Mouse (Mus musculus) heart, embryonic 16.5 days (tissue): ENCODE measurements around the gene F5. TPM values are rescaled to one million over a fixed set of nuclear protein-coding genes. Genes with fewer than 3 reads are reported as not detected.

Experiments used
- ATAC-seq: fragments of 200-750 bp; cut with Nextera tagmentation; replicated peaks from 2 replicates; pipeline ENCODE4 v1.8.0; 2017; ENCODE audit warnings: moderate number of reproducible peaks; ENCODE audit not compliant: insufficient read depth, low FRiP score; ENCODE audit errors: extremely low read depth
- H3K27ac ChIP-seq: fragments of 300-500 bp; sonication (generic); 2 replicates; pipeline ENCODE4 v1.5.1; 2014; ENCODE audit warnings: mild to moderate bottlenecking, low read length, control low read depth, moderate library complexity
- H3K27me3 ChIP-seq: fragments of 300-500 bp; sonication (generic); 2 replicates; pipeline ENCODE4 v1.6.1; 2014; ENCODE audit warnings: low read length, mixed read lengths; ENCODE audit not compliant: control insufficient read depth, insufficient read depth
- H3K36me3 ChIP-seq: fragments of 300-500 bp; sonication (generic); 2 replicates; pipeline ENCODE4 v1.6.1; 2014; ENCODE audit not compliant: control insufficient read depth, insufficient read depth
- H3K4me1 ChIP-seq: fragments of 300-500 bp; sonication (generic); 2 replicates; pipeline ENCODE4 v1.6.1; 2014; ENCODE audit warnings: low read length, mixed read lengths; ENCODE audit not compliant: control insufficient read depth, insufficient read depth
- H3K4me2 ChIP-seq: fragments of 300-500 bp; sonication (generic); 2 replicates; pipeline ENCODE4 v1.6.1; 2014; ENCODE audit warnings: low read depth, mild to moderate bottlenecking, control low read depth, low read length
- H3K4me3 ChIP-seq: fragments of 300-500 bp; sonication (generic); 2 replicates; pipeline ENCODE4 v1.5.1; 2014; ENCODE audit warnings: mild to moderate bottlenecking, control low read depth, low read length
- H3K9ac ChIP-seq: fragments of 300-500 bp; sonication (generic); 2 replicates; pipeline ENCODE4 v1.6.1; 2014; ENCODE audit warnings: low read length, control low read depth
- H3K9me3 ChIP-seq: fragments of 300-500 bp; sonication (generic); replicated peaks from 2 replicates; pipeline ENCODE4 v1.6.1; 2016; ENCODE audit warnings: low read length; ENCODE audit not compliant: control insufficient read depth
- WGBS: fragments of 180-500 bp; shearing (Covaris S2); extraction: QIAGEN DNeasy Blood & Tissue Kit; methylation state at CpG from one replicate; pipeline ENCODE4 v1.1.7; 2014; 5-methylcytosine and 5-hydroxymethylcytosine counted together
- polyA plus RNA-seq: library from polyadenylated mRNA; unstranded; fragments of >200 nt; fragmentation: Nextera tagmentation; extraction: Ambion mirVana; gene quantifications from 2 replicates; pipeline ENCODE4 v1.2.1, GENCODE M21; 2015

The F5 gene
- polyA plus RNA-seq, 1 experiment from 2014 or later, result 0.21 TPM

DNA sequence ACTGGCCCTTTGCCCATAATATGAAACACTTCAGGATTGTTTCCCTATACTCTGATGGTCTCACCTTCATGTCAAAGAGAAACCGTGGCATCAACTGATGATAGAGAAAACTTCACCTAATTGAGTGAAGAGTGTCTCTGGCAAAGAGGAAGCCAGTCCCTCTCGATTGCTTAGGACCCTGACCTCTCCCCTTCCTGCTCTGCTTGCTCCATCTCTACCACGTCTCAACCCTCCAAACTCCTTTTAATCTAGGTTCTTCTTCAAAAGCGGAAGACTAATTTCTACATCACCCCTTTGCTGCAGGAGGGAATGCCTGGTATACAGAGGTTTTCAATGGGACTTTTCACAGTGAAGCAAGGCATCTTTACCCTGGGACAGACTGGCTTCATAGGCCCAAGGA, 21.5 kb downstream of the F5 start:
- Histone ChIP-seq H3K4me3 (no peak overlapping the region), H3K4me2 (no peak overlapping the region), H3K36me3 (no peaks in the 10 kb centered on the region), H3K27me3 (no peaks in the 10 kb centered on the region), H3K9me3 (no peaks in the 10 kb centered on the region), H3K4me1 (no peaks in the 10 kb centered on the region), H3K27ac (no peak overlapping the region), H3K9ac (no peak overlapping the region)
- no peak for ATAC-seq
- 68% methylated on average over 4 of the region's 4 CpGs for WGBS

DNA sequence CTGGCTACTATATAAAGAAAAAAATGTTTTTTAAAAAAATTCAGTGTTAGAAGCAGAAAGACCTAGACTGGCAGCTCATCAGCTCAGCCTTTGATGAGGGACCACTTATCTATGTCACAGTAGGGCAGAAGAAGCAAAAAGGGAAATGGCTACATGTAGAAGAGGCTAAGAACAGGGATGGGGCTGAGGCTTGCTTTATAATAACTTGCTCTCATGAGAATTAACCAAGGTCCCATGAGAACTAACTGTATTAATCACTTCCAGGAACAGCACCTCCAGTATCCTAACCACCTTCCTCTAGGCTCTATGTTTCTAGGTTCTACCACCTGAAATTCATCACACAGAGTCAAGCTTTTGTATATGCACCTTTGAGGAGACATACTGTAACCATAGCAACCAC, 25.2 kb downstream of the F5 start:
- no peak overlapping the region for H3K27ac ChIP-seq
- no peaks in the 10 kb centered on the region for H3K4me1 ChIP-seq
- ATAC-seq, result no peak
- no peak overlapping the region for H3K9ac ChIP-seq
- H3K27me3 ChIP-seq, result no peaks in the 10 kb centered on the region
- H3K36me3 ChIP-seq, result no peaks in the 10 kb centered on the region
- no peaks in the 10 kb centered on the region for H3K9me3 ChIP-seq
- H3K4me2 ChIP-seq, result no peak overlapping the region
- H3K4me3 ChIP-seq, result no peak overlapping the region

DNA sequence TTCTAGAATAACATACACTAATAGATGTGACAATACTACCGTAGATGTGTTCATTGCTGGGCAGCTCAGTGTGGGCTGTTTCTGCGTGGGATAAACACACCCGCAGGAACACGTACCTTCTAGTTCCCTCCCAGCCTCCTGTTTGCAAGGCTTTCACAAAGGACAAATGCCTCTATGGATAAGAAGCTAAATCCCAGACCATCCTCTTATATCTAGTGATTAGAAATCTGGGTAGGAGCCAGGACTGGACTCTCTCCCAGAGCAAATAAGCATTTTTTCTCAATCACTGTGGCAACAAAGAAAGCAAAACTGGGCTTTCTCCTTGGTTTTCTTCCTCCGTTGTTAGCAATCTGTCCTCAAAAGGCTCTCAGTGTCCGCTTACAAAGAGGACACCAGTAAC, 26.8 kb downstream of the F5 start:
- Histone ChIP-seq H3K27me3 (no peaks in the 10 kb centered on the region), H3K4me3 (no peak overlapping the region), H3K36me3 (no peaks in the 10 kb centered on the region), H3K4me2 (no peak overlapping the region), H3K9me3 (no peaks in the 10 kb centered on the region), H3K27ac (no peak overlapping the region; the same call in 1 of the 2 replicates), H3K4me1 (no peaks in the 10 kb centered on the region), H3K9ac (no peak overlapping the region)
- ATAC-seq, result no peak
- 55% methylated on average over 6 of the region's 6 CpGs for WGBS

DNA sequence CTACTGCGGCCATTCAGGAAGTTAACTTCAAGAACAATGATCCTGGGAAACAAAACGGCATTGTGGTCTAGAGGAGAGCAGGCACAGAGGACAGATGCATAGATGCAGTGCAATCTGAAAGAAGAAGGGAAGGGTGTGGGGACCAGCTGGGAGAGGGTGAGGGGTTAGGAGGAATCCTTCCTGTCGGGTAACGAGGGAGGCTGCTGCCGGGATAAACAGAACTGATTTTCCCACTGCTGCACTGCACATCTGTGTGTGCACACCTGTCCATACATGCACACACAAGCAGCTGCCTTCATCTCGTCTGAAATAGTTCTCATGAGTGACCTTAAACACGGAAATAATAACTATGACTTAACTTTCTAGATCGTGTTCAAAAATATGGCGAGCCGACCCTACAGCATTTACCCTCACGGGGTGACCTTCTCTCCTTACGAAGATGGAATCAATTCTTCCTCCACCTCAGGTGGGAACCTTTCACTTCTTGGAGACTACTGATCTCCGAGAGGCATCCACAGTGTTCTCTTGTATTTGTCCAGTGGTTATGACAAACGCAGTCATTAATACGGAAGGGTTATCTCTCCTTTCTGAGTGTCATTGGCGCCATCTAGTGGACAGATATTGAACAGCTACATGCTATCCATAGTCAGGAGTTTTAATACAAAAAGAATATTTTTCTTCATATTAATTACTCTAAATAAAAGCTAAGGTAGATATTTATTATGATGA, 32.7 kb downstream of the F5 start:
- no peak for ATAC-seq
- no peaks in the 10 kb centered on the region for H3K4me1 ChIP-seq
- H3K9ac ChIP-seq, result no peak overlapping the region

DNA sequence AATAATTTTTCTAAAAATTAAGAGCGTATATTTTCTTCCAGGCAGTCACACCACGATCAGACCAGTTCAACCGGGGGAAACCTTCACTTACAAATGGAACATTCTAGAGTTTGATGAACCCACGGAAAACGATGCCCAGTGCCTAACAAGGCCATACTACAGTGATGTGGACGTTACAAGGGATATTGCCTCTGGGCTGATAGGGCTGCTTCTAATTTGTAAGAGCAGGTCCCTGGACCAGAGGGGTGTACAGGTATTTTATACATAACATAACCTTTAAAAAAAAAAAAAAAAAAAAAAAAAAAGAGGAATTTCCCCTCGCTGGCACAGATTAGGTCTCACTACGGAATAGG, 33.2 kb downstream of the F5 start:
- no peak overlapping the region for H3K9ac ChIP-seq
- H3K4me2 ChIP-seq, result no peak overlapping the region
- 35% methylated on average over 8 of the region's 8 CpGs for WGBS
- H3K27ac ChIP-seq, result no peak overlapping the region
- no peaks in the 10 kb centered on the region for H3K36me3 ChIP-seq
- H3K4me1 ChIP-seq, result no peaks in the 10 kb centered on the region
- H3K4me3 ChIP-seq, result no peak overlapping the region
- H3K9me3 ChIP-seq, result no peaks in the 10 kb centered on the region; the same call in 1 of the 2 replicates
- no peaks in the 10 kb centered on the region for H3K27me3 ChIP-seq
- no peak for ATAC-seq

More for the DNA sequence above, 32.7 kb downstream of the F5 start:
- H3K9me3 ChIP-seq, result no peaks in the 10 kb centered on the region; the same call in 1 of the 2 replicates
- 45% methylated on average over 16 of the region's 16 CpGs for whole genome bisulfite sequencing
- H3K27me3 ChIP-seq, result no peaks in the 10 kb centered on the region
- H3K4me2 ChIP-seq, result peak overlapping the region; percentile 49
- no peak overlapping the region for H3K27ac ChIP-seq
- no peaks in the 10 kb centered on the region for H3K36me3 ChIP-seq
- peak overlapping the region; percentile 21 for H3K4me3 ChIP-seq

DNA sequence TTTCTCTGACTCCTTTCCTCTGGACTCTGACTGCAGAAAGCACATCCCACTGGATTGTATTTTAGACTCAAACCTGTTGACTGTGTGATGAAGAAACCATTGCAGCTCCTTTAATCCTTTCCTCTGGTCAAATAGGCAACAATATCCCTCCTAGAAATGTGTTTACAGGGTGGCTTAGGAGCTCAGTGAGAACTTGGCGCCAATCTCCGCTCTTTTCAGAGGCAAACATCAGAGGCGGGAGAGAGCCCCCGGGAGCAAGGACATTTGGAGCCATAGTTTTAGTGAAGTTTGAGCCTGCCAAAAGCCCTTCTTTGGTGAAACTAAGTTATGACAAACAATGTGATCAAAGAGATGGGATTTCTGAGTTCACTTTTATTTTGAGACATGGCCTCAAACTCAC, 33.7 kb downstream of the F5 start:
- Histone ChIP-seq H3K4me2 (no peak overlapping the region), H3K9ac (no peak overlapping the region), H3K4me3 (no peak overlapping the region), H3K36me3 (no peaks in the 10 kb centered on the region), H3K27me3 (no peaks in the 10 kb centered on the region), H3K27ac (no peak overlapping the region), H3K9me3 (no peaks in the 10 kb centered on the region; the same call in 1 of the 2 replicates), H3K4me1 (no peaks in the 10 kb centered on the region)
- 72% methylated on average over 4 of the region's 4 CpGs for WGBS
- ATAC-seq, result no peak

DNA sequence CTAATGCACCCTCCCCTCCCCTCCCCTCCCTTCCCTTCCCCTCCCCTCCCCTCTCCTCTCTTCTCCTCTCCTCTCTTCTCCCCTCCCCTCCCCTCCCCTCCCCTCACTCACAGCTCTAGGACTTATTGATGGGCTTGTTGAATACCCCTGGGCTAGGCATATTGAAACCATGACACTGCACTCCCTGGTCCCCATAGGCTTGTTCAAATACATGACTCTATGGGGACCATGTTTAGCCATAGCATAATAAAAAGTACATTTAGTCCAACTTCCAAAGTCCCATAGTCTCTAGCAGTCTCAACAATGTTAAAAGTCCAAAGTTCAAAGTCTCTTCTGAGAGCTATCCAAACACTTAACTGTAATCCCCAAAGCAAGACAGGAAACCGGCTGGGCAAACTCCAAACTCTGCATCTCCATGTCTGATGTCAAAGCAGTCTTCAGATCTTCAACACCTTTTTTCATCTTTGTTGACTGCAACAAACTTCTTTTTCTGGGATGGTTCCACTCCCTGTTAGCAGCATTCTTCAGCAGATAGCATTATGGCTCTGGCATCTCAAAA, 35.4 kb downstream of the F5 start:
- H3K9me3 ChIP-seq, result no peaks in the 10 kb centered on the region; the same call in 1 of the 2 replicates
- H3K27ac ChIP-seq, result no peak overlapping the region
- H3K4me3 ChIP-seq, result no peak overlapping the region
- no peak for ATAC-seq
- no peaks in the 10 kb centered on the region for H3K36me3 ChIP-seq
- 71% methylated on average over 1 of the region's 1 CpGs for WGBS
- no peaks in the 10 kb centered on the region for H3K4me1 ChIP-seq
- H3K27me3 ChIP-seq, result no peaks in the 10 kb centered on the region
- no peak overlapping the region for H3K4me2 ChIP-seq
- no peak overlapping the region for H3K9ac ChIP-seq

DNA sequence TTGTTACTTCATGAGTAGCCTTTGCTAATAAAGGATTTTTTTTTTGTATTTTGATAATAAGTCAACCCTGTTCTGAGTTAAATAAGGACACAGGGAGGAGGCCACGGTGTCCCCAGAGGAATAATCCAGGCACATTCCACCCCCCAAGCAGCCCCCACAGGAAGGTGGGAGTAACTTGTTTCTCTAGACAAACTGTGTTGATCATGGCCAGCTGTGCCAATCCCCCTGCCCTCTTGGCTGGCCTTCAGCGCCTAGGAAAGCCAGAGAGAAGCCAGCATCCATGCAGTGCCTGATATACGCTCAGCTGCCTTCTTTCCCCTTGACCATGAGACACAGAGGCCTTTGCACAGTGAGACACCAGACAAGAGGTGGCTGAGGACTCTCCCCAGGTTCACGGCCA, 47.9 kb downstream of the F5 start:
- ATAC-seq, result no peak
- 83% methylated on average over 4 of the region's 4 CpGs for WGBS

DNA sequence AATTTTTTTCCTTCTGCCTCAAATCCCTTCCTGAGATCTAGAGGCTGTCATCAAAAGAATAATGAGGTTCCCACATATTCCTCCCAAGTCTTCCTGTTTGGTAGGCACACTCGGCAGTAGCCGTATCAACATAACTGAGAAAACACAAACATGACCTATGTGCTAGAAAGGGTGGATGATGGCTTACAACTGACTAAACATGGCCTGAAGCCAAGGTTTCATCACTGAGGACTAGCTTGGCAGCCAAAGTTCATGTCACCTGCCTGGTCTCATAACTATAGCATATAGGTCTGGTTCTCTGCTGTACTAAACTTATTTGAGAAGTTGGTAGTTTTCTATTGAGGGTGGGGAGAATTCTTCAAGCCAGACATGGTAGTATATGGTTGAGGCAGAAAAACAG, 56.8 kb downstream of the F5 start:
- no peaks in the 10 kb centered on the region for H3K27me3 ChIP-seq
- no peak overlapping the region for H3K4me2 ChIP-seq
- H3K9me3 ChIP-seq, result no peaks in the 10 kb centered on the region
- H3K4me1 ChIP-seq, result no peaks in the 10 kb centered on the region
- H3K9ac ChIP-seq, result no peak overlapping the region
- WGBS, result 63% methylated on average over 2 of the region's 2 CpGs
- no peak overlapping the region for H3K27ac ChIP-seq
- H3K4me3 ChIP-seq, result no peak overlapping the region
- no peaks in the 10 kb centered on the region for H3K36me3 ChIP-seq
- no peak for ATAC-seq

More for the DNA sequence above, 47.9 kb downstream of the F5 start:
- Histone ChIP-seq H3K4me1 (no peaks in the 10 kb centered on the region), H3K27me3 (no peaks in the 10 kb centered on the region), H3K27ac (no peak overlapping the region), H3K4me3 (no peak overlapping the region), H3K36me3 (no peaks in the 10 kb centered on the region), H3K4me2 (no peak overlapping the region), H3K9me3 (peaks cover 2% of the 10 kb centered on the region; the same call in 1 of the 2 replicates), H3K9ac (no peak overlapping the region)
